Mouse (Mus musculus) E14TG2a.4 (cell line): ENCODE data around the gene 2700049A03Rik.

Source experiments
- CTCF ChIP-seq: conservative IDR thresholded peaks from 2 replicates; pipeline ENCODE4 v1.5.1; 2014; ENCODE audit warnings: low read length
- NANOG ChIP-seq: IDR thresholded peaks from 2 replicates; pipeline ENCODE4 v1.6.1; 2014; ENCODE audit warnings: borderline replicate concordance, low read length, mixed read lengths
- POU5F1 ChIP-seq: IDR thresholded peaks from 2 replicates; pipeline ENCODE4 v1.6.1; 2014; ENCODE audit warnings: low read length, borderline replicate concordance

DNA sequence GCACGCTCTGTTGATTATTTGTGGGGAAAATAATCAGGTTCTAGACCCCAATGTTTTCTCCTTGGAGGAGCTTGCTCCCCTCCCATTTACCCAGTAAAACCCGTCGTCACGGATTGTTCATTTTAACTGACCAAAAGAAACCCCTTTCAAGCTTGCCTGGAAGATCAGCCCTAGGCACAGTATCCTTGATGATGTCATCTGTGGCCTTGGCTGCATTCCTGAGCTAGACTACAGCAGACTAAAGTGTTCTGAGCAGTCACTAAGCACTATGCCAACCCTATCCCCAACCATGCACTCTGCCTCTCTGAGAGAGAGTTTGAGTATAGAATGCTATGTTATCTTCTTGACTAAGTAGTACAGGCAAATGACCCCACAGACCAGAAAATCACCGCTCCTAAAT is 20.2 kb upstream of the 2700049A03Rik start:
- no peak for TF ChIP-seq CTCF
- no peak for TF ChIP-seq NANOG
- TF ChIP-seq POU5F1: no peak
